Mouse (Mus musculus): Measurements from ENCODE around the gene Nploc4.

Gene Nploc4

DNA sequence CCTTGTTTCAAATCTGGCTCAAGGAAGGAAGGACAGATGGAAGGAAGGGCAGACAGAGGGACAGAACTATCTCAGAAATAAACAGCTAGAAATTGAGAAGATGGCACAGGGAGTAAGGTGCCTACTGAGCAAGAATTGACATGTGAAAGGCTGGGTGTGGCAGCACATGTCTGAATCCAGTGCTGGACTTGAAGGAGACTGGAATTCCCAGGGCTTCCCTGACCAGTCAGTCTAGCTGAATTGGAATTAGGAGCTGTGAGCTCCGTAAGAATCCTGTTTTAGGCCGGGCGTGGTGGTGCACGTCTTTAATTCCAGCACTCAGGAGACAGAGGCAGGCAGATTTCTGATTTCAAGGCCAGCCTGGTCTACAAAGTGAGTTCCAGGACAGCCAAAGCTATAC lies 95.8 kb downstream of the Nploc4 start:
- no peak for DNase-seq (ENCODE audit: low spot score)

DNA sequence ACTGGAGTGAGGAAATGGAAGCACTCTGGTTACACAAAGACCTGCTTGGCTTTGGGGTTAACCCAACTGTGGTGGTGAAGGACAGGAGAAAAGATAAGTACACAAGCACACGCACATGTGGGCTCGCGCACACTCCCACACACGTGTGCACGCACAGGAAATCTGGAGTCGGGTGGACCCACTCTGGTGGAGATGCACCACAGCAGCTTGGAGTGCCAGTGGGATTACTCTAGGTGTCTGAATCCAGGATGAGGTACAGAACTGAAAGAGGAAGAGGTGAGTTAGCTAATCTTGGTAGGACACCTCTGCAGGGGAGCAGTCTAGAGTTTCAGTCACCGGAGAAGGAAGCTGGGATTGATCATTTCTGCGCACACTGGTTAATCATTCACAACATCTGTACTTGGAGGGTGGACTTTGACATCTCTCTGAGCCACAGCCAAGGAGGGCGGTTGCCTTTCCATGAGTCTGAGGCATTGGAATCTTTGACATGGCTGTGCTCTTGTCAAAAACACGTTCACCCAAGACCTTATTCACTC lies 97.5 kb downstream of the Nploc4 start:
- no peak for DNase-seq (ENCODE audit: low spot score)

DNA sequence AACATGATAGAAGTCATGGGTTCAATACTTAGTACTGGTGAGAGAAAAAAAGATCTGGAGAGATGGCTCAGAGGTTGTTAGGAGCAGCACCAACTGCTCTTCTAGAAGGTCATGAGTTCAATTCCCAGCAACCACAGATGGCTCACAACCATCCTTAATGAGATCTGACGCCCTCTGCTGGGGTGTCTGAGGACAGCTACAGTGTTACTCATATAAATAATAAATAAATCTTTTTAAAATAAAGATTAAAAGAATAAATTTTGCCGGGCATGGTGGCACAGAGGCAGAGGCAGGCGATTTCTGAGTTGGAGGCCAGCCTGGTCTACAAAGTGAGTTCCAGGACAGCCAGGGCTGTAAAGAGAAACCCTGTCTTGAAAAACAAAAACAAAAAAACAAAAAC lies 98.7 kb downstream of the Nploc4 start:
- DNase-seq (ENCODE audit: low spot score), result no peak

DNA sequence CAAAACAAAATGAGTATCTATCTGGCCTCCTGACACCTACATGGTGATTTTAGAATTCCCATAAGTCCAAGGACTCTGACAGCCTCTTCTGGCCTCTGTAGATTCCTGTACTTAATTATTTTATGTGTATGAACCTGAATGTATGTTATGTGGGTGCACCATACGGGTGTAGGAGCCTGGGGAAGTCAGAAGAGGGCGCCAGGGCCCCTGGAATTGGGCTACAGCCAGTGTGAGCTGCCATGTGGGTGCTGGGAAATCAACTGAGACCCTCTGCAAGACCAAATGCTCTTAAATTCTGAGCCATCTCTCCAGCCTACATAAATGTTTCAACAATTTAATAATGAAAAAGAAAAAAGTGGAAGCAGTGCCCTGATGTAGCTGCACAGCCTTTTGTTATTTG lies 100.1 kb downstream of the Nploc4 start:
- DNase-seq (ENCODE audit: low spot score), result no peak

DNA sequence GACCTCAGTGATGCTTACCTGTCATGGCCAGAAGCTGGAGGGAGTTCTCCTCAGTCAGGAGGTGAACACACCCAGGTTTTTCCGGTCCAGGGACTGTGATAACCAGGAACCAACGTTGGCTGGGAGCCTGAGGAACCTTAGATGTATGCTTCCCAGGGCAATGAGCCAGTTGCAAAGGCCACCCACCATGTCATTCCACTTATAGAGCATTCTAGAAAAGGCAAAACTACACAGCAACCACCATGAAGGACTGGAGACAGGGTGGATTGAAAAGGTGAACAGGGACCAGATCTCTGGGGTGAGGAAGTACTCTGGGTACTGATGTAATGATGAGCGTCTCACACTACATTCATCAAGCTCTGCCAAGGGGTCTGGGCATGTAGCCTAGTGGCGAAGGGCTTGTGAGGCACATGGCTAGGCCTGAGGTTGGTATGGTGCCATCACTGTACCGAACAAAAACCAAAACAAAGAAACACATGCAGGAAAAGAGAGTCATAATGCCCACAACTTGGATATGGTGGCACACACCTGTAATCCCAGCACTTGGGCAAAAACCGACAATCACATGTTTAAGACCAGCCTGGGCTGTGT lies 102.0 kb downstream of the Nploc4 start:
- DNase-seq (ENCODE audit: low spot score), result no peak
